Mouse (Mus musculus): ENCODE results near the gene Plk1. TPM values are rescaled to one million over a fixed set of nuclear protein-coding genes. Genes with fewer than 3 reads are reported as not detected.

Plk1 gene
- polyA plus RNA-seq, 1 experiment from 2014 or later, result 11.9 TPM

- no peak for ATAC-seq
- H3K27me3 ChIP-seq (ENCODE audit: control insufficient read depth, insufficient read depth, low read depth, low read length), result no peaks in the 10 kb centered on the region
- no peak overlapping the region for H3K9ac ChIP-seq (ENCODE audit: low read depth, low read length)
- H3K36me3 ChIP-seq (ENCODE audit: control insufficient read depth, insufficient read depth, low read length), result no peaks in the 10 kb centered on the region
- H3K27ac ChIP-seq (ENCODE audit: low read length), result no peak overlapping the region
- H3K9me3 ChIP-seq (replicated peaks; ENCODE audit: control insufficient read depth, low read length, poor library complexity, severe bottlenecking), result no peaks in the 10 kb centered on the region
- H3K4me1 ChIP-seq (ENCODE audit: control insufficient read depth, insufficient read depth, low read length), result no peaks in the 10 kb centered on the region; the same call in 1 of the 2 replicates
- no peak overlapping the region for H3K4me2 ChIP-seq (ENCODE audit: low read length)
- 90% methylated on average over 7 of the region's 7 CpGs for WGBS
- no peak overlapping the region for H3K4me3 ChIP-seq (ENCODE audit: low read depth, low read length)
Observed at GRCm38 (mm10) chr7:122180720-122181119, 21.5 kb downstream of the Plk1 start.

GRCm38 (mm10) chr7:122184569-122184968 is 25.3 kb downstream of the Plk1 start:
- WGBS, result 75% methylated on average over 5 of the region's 5 CpGs
- peaks cover 2% of the 10 kb centered on the region for H3K4me1 ChIP-seq (ENCODE audit: control insufficient read depth, insufficient read depth, low read length)
- no peaks in the 10 kb centered on the region for H3K9me3 ChIP-seq (replicated peaks; ENCODE audit: control insufficient read depth, low read length, poor library complexity, severe bottlenecking)
- H3K4me2 ChIP-seq (ENCODE audit: low read length), result no peak overlapping the region
- no peak overlapping the region for H3K27ac ChIP-seq (ENCODE audit: low read length)
- no peak overlapping the region for H3K4me3 ChIP-seq (ENCODE audit: low read depth, low read length)
- ATAC-seq, result no peak
- H3K36me3 ChIP-seq (ENCODE audit: control insufficient read depth, insufficient read depth, low read length), result no peaks in the 10 kb centered on the region
- H3K27me3 ChIP-seq (ENCODE audit: control insufficient read depth, insufficient read depth, low read depth, low read length), result no peaks in the 10 kb centered on the region
- no peak overlapping the region for H3K9ac ChIP-seq (ENCODE audit: low read depth, low read length)

- 30% methylated on average over 15 of the region's 17 CpGs for WGBS
- Histone ChIP-seq H3K9ac (ENCODE audit: low read depth, low read length) (peak within 1 kb of the TSS; percentile 41; the same call in 1 of the 2 replicates), H3K4me1 (ENCODE audit: control insufficient read depth, insufficient read depth, low read length) (peaks cover 2% of the 10 kb centered on the region), H3K4me3 (ENCODE audit: low read depth, low read length) (peak within 1 kb of the TSS; percentile 7), H3K36me3 (ENCODE audit: control insufficient read depth, insufficient read depth, low read length) (no peaks in the 10 kb centered on the region), H3K27ac (ENCODE audit: low read length) (no peak within 1 kb of the TSS), H3K4me2 (ENCODE audit: low read length) (peak within 1 kb of the TSS; percentile 49), H3K27me3 (ENCODE audit: control insufficient read depth, insufficient read depth, low read depth, low read length) (no peaks in the 10 kb centered on the region), H3K9me3 (replicated peaks; ENCODE audit: control insufficient read depth, low read length, poor library complexity, severe bottlenecking) (no peaks in the 10 kb centered on the region)
- no peak for ATAC-seq
Observed at GRCm38 (mm10) chr7:122186043-122186442, 26.8 kb downstream of the Plk1 start, which contains the start of gene Ern2. TSS of gene Ern2 (minus strand) at chr7:122186207.

GRCm38 (mm10) chr7:122189484-122189883 is 30.2 kb downstream of the Plk1 start:
- Histone ChIP-seq H3K4me1 (ENCODE audit: control insufficient read depth, insufficient read depth, low read length) (peaks cover 2% of the 10 kb centered on the region), H3K9ac (ENCODE audit: low read depth, low read length) (no peak overlapping the region), H3K27ac (ENCODE audit: low read length) (no peak overlapping the region), H3K4me2 (ENCODE audit: low read length) (no peak overlapping the region), H3K4me3 (ENCODE audit: low read depth, low read length) (no peak overlapping the region), H3K36me3 (ENCODE audit: control insufficient read depth, insufficient read depth, low read length) (no peaks in the 10 kb centered on the region), H3K9me3 (replicated peaks; ENCODE audit: control insufficient read depth, low read length, poor library complexity, severe bottlenecking) (no peaks in the 10 kb centered on the region), H3K27me3 (ENCODE audit: control insufficient read depth, insufficient read depth, low read depth, low read length) (no peaks in the 10 kb centered on the region)
- ATAC-seq, result no peak
- 27% methylated on average over 7 of the region's 7 CpGs for WGBS

GRCm38 (mm10) chr7:122191097-122191496 is 31.9 kb downstream of the Plk1 start:
- Histone ChIP-seq H3K4me2 (ENCODE audit: low read length) (no peak overlapping the region), H3K27ac (ENCODE audit: low read length) (no peak overlapping the region), H3K4me1 (ENCODE audit: control insufficient read depth, insufficient read depth, low read length) (peaks cover under 1% of the 10 kb centered on the region; the same call in 1 of the 2 replicates), H3K9me3 (replicated peaks; ENCODE audit: control insufficient read depth, low read length, poor library complexity, severe bottlenecking) (no peaks in the 10 kb centered on the region), H3K27me3 (ENCODE audit: control insufficient read depth, insufficient read depth, low read depth, low read length) (no peaks in the 10 kb centered on the region), H3K4me3 (ENCODE audit: low read depth, low read length) (no peak overlapping the region), H3K9ac (ENCODE audit: low read depth, low read length) (no peak overlapping the region), H3K36me3 (ENCODE audit: control insufficient read depth, insufficient read depth, low read length) (no peaks in the 10 kb centered on the region)
- no peak for ATAC-seq
- WGBS, result 67% methylated on average over 10 of the region's 10 CpGs

GRCm38 (mm10) chr7:122193919-122194318 is 34.7 kb downstream of the Plk1 start:
- Histone ChIP-seq H3K4me1 (ENCODE audit: control insufficient read depth, insufficient read depth, low read length) (no peaks in the 10 kb centered on the region), H3K27ac (ENCODE audit: low read length) (no peak overlapping the region), H3K36me3 (ENCODE audit: control insufficient read depth, insufficient read depth, low read length) (no peaks in the 10 kb centered on the region), H3K4me3 (ENCODE audit: low read depth, low read length) (no peak overlapping the region), H3K27me3 (ENCODE audit: control insufficient read depth, insufficient read depth, low read depth, low read length) (no peaks in the 10 kb centered on the region), H3K9ac (ENCODE audit: low read depth, low read length) (no peak overlapping the region), H3K4me2 (ENCODE audit: low read length) (no peak overlapping the region), H3K9me3 (replicated peaks; ENCODE audit: control insufficient read depth, low read length, poor library complexity, severe bottlenecking) (no peaks in the 10 kb centered on the region)
- no peak for ATAC-seq

- Histone ChIP-seq H3K4me1 (ENCODE audit: control insufficient read depth, insufficient read depth, low read length) (no peaks in the 10 kb centered on the region), H3K27me3 (ENCODE audit: control insufficient read depth, insufficient read depth, low read depth, low read length) (no peaks in the 10 kb centered on the region), H3K36me3 (ENCODE audit: control insufficient read depth, insufficient read depth, low read length) (no peaks in the 10 kb centered on the region), H3K4me3 (ENCODE audit: low read depth, low read length) (no peak overlapping the region), H3K4me2 (ENCODE audit: low read length) (no peak overlapping the region), H3K27ac (ENCODE audit: low read length) (no peak overlapping the region), H3K9ac (ENCODE audit: low read depth, low read length) (no peak overlapping the region), H3K9me3 (replicated peaks; ENCODE audit: control insufficient read depth, low read length, poor library complexity, severe bottlenecking) (no peaks in the 10 kb centered on the region)
- ATAC-seq, result no peak
- WGBS, result 91% methylated on average over 9 of the region's 9 CpGs
Observed at GRCm38 (mm10) chr7:122196771-122197170, 37.5 kb downstream of the Plk1 start.

GRCm38 (mm10) chr7:122197306-122197705 is 38.1 kb downstream of the Plk1 start:
- Histone ChIP-seq H3K27ac (ENCODE audit: low read length) (no peak overlapping the region), H3K4me3 (ENCODE audit: low read depth, low read length) (no peak overlapping the region), H3K36me3 (ENCODE audit: control insufficient read depth, insufficient read depth, low read length) (no peaks in the 10 kb centered on the region), H3K9me3 (replicated peaks; ENCODE audit: control insufficient read depth, low read length, poor library complexity, severe bottlenecking) (no peaks in the 10 kb centered on the region), H3K4me1 (ENCODE audit: control insufficient read depth, insufficient read depth, low read length) (no peaks in the 10 kb centered on the region), H3K4me2 (ENCODE audit: low read length) (no peak overlapping the region), H3K27me3 (ENCODE audit: control insufficient read depth, insufficient read depth, low read depth, low read length) (no peaks in the 10 kb centered on the region), H3K9ac (ENCODE audit: low read depth, low read length) (no peak overlapping the region)
- no peak for ATAC-seq
- 47% methylated on average over 4 of the region's 4 CpGs for WGBS

GRCm38 (mm10) chr7:122199296-122199695 is 40.1 kb downstream of the Plk1 start:
- 30% methylated on average over 5 of the region's 5 CpGs for WGBS
- H3K27ac ChIP-seq (ENCODE audit: low read length), result no peak overlapping the region
- no peak overlapping the region for H3K4me3 ChIP-seq (ENCODE audit: low read depth, low read length)
- no peaks in the 10 kb centered on the region for H3K4me1 ChIP-seq (ENCODE audit: control insufficient read depth, insufficient read depth, low read length)
- no peak overlapping the region for H3K9ac ChIP-seq (ENCODE audit: low read depth, low read length)
- H3K9me3 ChIP-seq (replicated peaks; ENCODE audit: control insufficient read depth, low read length, poor library complexity, severe bottlenecking), result no peaks in the 10 kb centered on the region
- H3K27me3 ChIP-seq (ENCODE audit: control insufficient read depth, insufficient read depth, low read depth, low read length), result no peaks in the 10 kb centered on the region
- no peak overlapping the region for H3K4me2 ChIP-seq (ENCODE audit: low read length)
- no peaks in the 10 kb centered on the region for H3K36me3 ChIP-seq (ENCODE audit: control insufficient read depth, insufficient read depth, low read length)
- ATAC-seq, result no peak
